Mouse (Mus musculus) R1 (cell line): ENCODE measurements at regions not wholly inside any gene's neighbourhood (a gene's known extent, or its start where the extent isn't known, plus 50 kb on each side); places are given as distances from the start of the nearest gene placed in this dataset.
A peak's percentile ranks its signal among the peaks of the same experiment; 100 is the strongest.

Source experiments
- DNase-seq: peaks from one replicate; pipeline ENCODE4 v3.0.0-alpha.2; 2018; ENCODE audit warnings: low read depth, low spot score

DNA sequence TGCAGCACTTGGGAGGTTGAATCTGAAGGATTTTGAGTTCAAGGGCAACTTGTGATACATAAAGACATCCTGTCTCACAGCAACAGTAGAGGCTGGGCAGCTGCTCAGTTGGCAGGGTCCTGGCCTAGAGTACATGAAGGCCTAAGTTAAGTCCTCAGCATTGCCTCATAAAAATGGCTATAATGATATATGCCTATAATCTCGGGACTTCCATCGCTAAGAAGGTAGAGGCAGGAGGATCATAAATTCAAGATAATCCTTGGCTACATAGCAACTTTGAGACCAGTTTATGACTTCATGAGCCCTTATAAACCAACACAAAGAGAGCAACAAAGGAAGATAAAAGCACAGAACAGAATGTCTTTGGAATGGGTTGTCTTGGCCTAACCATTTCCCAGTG lies 570.0 kb upstream of the Auts2 start:
- no peak for DNase-seq

DNA sequence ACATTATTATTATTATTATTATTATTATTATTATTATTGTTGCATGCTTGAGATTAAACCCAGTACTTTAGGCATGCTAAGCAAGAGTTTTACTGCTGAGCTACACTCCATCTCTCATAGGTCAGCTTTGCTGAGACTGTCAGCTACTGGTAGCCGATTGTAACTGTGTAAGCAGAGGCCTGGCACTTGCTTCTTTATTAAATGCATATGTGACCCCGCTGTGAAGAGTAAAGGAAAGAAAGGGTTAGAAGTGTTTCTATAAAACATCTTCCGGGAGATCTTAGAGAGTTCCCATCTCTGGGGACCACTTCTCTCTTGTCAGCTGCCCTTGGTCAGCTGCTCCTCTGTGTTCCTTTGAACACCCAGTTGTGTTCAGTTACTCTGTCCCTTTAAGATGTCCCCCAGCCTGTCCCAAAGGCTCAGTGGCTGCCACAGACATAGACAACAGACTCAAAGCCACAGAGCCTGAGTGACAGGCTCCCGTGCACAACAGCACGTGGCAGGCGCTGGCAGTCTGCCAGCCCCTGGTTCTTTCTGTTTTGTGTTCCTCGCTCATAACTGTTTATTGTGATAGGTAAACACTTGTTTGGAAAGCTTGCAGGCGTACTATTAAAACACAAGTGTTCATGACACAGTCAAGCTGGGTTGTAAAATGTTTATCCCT lies 563.7 kb upstream of the Auts2 start:
- DNase-seq: no peak

- no peak for DNase-seq
These were observed 553.2 kb upstream of the Auts2 start for GRCm38 (mm10) chr5:133096340-133096739.

GRCm38 (mm10) chr5:133084859-133085258 lies 541.7 kb upstream of the Auts2 start:
- no peak for DNase-seq

- DNase-seq: no peak
These were observed 537.6 kb upstream of the Auts2 start for GRCm38 (mm10) chr5:133080751-133081150.

DNA sequence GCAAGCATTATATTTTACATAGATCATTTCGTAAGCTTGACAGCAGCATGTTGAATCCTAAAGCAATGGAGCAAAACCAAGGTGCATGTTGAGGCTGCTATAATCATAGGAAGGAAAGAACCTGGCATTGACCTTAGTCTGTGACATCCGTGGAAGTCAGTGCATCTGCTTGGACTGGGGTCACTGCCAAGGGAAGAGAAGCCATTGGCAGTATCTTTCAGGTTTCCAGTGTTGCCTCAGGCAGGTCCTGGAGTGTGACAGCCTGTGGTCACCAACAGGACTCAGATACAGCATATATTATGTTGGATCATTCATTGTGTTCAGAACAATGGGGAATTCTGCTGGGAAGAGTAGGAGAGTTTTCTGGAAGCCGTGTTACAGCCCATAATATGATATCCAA lies 535.8 kb upstream of the Auts2 start:
- DNase-seq: no peak

DNA sequence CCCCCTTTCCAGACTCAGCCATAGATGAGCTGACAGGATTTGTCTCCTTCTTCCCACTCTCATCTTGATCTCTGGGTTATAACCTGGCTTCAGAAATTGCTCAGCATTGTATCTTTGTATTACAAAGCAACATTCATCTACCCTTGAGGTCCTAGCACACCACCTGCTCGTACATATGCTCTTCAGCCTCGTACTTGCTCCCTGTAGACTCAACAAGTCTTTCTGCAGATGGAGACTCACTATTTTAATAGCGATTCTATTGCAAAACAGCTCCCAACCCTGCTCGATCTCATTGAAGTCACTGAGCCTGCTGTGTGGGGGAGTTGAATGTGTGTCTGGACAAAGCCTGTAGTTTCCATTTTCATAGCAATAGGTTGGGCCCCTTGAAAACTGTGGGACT lies 535.2 kb upstream of the Auts2 start:
- no peak for DNase-seq

DNA sequence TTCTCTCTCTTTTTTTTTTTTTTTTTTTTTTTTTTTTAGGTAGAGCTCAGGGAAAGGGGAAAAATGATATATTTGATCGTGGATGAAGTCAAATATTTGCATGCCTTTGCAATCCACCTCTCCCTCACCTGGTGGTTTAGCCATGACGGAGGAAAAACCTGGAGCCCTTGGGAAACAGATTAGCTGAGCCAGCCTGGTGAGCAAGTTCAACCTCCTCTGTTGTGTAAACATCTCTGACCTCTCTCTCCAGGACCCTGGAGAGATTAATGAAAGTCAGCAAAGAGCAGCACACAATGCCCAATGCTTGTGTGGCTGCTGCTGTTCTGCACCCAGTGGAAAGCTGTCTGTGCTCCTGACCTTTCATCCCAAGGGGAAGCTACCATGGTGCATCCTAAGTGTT lies 530.2 kb upstream of the Auts2 start:
- DNase-seq: no peak

DNA sequence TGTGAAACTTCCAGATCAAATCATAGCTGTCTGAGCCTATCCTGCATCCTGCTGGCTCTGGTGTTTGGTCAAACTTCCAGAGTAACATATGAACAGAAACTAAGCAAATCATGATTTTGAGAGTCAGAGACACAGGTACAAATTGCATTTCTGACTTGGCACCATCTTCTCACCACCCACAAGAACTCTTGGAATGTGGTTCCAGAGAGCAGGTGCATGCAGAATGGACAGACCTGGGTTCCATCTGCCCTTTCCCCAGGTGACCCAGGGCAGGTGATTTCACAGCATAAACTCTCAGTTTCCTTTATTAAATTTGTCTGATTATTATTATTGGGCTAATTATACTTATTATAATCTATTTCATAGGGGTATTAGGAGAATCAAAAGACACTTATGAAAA lies 527.0 kb upstream of the Auts2 start:
- no peak for DNase-seq

GRCm38 (mm10) chr5:133062481-133062880 lies 519.3 kb upstream of the Auts2 start:
- no peak for DNase-seq

GRCm38 (mm10) chr5:133047456-133047855 lies 504.3 kb upstream of the Auts2 start:
- no peak for DNase-seq

- DNase-seq: no peak
These were observed 502.5 kb upstream of the Auts2 start for GRCm38 (mm10) chr5:133045637-133046036.

- peak; percentile 39 for DNase-seq
These were observed 484.4 kb upstream of the Auts2 start for GRCm38 (mm10) chr5:133027590-133027989.

- DNase-seq: no peak
These were observed 482.0 kb upstream of the Auts2 start for GRCm38 (mm10) chr5:133025121-133025520.

GRCm38 (mm10) chr5:133020821-133021220 lies 477.7 kb upstream of the Auts2 start:
- DNase-seq: no peak

DNA sequence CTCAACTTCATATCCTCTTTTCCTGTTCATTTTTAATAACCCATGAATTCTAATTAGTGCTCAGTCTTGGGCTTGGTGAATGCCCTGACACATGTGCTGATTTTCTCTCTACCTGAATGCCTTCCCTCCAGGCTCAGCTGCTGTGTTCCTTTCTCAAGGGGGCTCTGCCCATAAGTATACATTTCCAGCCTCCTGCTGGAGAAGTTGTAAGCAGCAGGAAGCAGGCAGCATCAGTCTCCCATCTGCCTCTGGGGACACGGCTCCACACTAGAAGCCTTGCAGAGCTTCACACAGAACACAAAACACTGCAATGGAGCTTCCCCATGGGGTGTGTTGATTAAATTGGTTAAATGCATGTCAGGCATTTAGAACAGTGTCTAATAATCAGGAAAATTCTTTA lies 477.0 kb upstream of the Auts2 start:
- DNase-seq: no peak

DNA sequence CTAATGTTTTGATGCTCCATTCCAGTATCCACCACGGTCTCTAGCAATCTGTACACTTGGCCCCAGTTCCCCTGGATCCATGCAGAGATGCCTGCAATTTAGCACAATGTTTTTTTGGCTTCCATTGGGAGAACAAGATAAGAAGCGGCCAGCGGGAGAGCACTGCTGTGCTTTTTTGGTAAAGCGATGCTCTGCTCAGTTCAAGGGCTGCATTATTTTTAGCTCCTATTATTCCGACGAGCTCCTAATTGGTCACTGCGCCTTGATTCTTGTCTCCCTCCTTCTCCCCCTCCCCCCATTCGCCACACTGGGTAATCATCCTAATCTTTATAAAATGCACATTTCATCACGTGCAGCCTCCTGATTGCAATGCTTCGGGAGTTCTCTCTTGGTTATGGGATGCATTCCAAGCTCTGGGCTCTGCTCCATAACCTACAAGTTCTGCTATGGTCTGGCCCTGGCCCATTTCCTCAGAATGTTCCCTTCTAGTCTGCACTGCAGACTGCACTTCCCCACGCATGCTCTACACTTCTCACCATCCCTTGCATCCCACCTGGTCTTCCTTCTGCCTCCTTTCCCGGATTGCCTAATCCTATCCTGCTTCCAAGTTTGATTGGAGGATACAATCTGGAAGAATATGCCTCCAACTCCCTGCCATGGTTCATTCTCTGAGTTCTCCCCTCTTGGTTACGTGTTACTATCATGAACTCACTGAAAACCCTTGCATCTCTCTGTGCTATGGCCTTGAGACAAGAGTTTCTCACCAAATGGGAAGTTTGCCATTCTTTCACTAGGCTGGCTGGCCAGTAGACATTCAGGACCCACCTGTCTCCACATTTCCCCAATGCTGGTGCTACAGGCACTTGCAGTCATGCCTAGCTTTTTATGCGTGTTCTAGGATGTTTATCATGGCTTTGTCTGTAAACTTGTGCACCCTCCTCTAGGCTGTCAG lies 467.8 kb upstream of the Auts2 start:
- DNase-seq: no peak

DNA sequence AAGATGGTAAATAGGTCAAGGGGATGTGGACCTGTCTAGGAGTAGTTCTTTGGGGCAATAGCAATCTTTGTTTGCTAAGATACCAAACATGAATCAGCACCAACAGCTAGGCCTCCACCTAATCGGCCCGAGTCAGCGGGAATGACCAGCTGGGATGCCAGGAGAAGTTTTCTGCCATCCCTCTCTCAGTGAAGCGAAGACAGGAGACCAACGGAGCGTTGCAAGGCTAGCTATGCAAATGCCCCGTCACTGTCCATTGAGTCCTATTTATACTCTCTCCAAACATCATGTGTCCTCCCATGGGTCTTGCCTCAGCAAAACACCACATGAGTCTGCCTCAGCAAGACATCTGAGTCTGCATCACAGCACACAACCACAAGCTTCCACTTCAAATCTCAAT lies 439.7 kb upstream of the Auts2 start:
- no peak for DNase-seq

- no peak for DNase-seq
These were observed 435.9 kb upstream of the Auts2 start for GRCm38 (mm10) chr5:132979013-132979412.

- no peak for DNase-seq
These were observed 432.3 kb upstream of the Auts2 start for GRCm38 (mm10) chr5:132975303-132975932.

DNA sequence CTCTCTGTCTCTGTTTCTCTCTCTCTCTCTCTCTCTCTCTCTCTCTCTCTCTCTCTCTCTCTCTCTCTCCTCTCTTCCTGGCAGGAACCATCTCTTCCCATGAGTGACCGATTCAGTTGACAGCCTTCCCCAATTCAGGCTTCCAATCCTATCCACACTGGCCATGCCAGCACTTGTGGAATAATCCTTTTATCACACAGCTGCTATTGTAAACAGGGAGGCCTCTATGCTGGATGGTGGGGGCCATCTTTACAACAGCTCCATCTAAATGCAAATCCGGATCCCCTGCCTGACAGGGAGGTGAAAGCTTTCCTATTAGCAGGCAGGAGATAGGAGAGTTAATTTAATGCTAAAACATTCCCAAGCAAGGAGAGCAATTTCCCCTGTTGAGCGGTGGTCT lies 431.7 kb upstream of the Auts2 start:
- DNase-seq: no peak

GRCm38 (mm10) chr5:132971046-132971445 lies 427.9 kb upstream of the Auts2 start:
- no peak for DNase-seq

DNA sequence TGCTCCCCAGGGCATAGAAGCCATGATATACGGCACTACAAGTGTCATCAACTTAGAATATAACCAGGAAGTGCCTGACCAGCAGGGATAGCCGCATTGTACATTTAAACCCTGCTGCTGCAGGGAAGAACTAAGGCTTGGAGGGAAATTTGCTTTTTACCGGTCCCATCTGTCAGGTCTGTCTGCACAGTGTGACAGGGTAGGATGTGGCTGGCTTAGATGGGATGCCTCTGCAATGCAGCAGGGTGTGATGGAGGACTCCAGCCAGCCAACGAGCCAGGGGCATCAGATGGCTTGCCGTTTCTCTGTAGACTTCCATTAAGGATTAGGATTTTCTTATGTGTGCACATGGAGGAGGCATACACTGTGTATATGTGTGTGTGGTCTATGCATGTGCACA lies 426.2 kb upstream of the Auts2 start:
- no peak for DNase-seq
